Mouse (Mus musculus) left cerebral cortex, adult 11 months (tissue): Measurements from ENCODE around the gene Sumo1.

Experiments used
- DNase-seq: peaks from one replicate; pipeline ENCODE4 v3.0.0; 2022; ENCODE audit warnings: low spot score

Gene Sumo1

GRCm38 (mm10) chr1:59593622-59594035 is 77.0 kb downstream of the Sumo1 start:
- DNase-seq, result no peak

DNA sequence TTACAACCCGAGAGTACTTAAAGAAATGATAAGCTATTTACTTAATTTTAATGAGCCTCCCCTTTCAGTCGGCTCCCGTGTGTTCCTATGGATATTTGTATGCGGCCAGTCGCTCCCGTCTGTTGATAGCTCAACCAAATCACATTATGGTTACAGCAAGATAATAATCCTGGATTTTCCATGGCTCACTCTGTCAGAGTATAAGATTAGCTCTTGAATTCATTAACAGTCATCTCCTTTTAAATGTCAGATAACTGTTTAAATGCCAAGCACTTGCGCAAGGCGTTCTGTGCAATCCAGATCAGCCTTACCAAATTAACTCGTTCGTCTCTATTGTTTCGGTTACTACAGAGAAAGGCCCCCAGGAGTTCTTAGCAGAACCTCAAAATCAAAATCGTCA is 77.8 kb downstream of the Sumo1 start:
- no peak for DNase-seq

DNA sequence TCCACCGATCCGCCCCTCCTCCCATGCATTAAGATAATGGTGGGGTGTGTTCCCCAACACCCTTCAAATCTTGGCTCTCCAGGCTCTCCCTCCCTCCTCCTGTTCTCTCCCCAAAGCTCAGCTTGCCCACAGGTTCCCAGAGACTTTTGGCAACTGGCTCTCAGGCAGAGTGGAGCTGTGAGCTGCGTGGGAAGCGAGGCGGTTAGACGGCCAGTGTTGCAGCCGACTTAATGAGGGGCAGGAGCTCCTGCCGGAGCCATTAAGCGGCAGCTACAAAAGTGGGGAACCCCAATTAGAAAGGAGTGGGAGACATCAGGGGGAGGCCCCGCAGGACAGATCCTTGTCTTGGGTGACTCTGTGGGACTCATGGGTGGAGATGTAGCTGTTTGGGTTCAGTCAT is 78.3 kb downstream of the Sumo1 start:
- DNase-seq, result peak; percentile 9

GRCm38 (mm10) chr1:59589271-59589670 is 81.4 kb downstream of the Sumo1 start:
- DNase-seq, result no peak

GRCm38 (mm10) chr1:59584656-59585410 is 85.8 kb downstream of the Sumo1 start:
- DNase-seq, result no peak

- no peak for DNase-seq
Measured at GRCm38 (mm10) chr1:59580880-59581279, 89.8 kb downstream of the Sumo1 start.

- DNase-seq, result no peak
Measured at GRCm38 (mm10) chr1:59580131-59580751, 90.4 kb downstream of the Sumo1 start.

GRCm38 (mm10) chr1:59579327-59579726 is 91.3 kb downstream of the Sumo1 start:
- DNase-seq, result no peak

GRCm38 (mm10) chr1:59578770-59579169 is 91.9 kb downstream of the Sumo1 start:
- no peak for DNase-seq

DNA sequence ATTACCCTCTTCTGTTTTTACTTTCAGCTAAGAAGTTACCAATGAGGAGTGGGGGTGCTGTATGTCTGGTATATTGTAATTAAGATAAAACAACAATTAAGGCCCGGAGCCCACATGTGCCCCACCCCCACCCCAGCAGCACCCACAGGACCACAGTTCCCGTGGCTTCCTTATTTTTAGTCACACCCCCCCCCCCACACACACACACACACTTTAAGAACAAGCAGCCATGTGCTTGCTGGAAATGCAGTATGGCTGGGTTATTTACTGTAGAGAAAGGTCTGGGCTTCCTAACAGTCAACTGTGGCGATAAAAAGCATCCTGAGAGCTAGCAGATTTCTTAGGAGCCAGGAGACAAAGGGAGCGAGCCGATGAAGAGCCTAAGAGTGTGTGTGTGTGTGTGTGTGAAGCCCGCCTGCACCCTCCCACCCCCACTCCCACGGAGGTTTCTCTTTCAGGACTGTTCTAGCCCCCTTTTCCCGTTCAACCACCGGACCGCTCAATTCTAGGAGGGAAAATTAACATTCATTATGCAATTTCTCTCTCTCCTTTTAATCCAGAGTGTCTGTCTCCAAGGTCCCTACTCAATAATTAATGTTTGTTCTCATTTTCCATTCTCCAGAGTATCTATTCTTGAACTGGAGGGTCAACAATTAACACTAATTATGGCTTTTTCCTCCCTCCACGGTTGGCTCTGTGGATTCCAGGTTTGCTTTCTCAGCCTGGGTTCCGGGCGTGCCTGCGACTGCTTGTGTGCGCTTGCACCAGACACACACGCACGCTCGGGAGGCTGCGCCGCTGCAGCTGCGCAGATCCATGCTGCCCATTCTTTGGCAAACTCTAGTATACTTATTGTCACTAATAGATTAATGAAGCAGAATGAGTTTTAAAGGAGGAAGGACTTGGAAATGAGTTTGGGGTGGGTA is 96.1 kb downstream of the Sumo1 start:
- peak; percentile 9 for DNase-seq

DNA sequence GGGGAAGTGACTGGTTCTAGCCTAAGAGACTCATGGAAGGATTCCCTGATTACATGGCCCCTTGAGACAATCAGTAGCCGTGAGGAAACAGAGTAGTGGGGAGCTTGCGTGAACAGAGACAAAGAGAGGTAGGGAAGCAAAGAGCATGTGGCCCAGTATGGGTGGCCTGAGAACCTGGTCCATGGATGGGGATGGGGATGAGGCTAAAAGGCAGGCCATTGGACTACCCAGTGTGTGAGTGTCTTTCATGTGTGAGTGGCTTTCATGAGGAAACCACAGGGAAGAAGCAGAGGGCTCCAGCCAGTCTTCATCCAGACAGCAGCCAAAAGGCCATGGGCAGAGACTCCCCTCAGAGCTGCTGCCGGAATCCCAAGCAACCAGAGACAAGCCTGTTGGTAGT is 96.8 kb downstream of the Sumo1 start:
- DNase-seq, result no peak

- no peak for DNase-seq
Measured at GRCm38 (mm10) chr1:59571502-59571901, 99.1 kb downstream of the Sumo1 start.

DNA sequence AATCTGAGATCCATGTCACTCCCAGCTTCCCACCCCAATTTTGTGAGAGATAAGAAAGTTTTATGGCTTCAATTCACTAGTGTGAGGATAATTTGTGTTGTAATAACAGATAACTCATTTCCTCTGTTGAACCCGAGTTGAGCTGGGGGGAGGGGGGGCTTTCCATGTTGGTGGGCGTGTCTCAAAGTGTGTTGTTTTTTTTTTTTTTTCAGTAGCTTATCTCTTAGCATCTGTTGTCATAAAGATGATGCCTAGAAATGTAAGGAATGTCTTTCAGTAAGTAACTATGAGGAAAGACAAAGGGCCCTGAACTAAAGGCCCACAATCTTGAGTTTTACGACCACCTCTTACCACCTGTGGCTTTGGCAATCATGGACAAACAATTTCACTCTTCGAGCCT is 99.9 kb downstream of the Sumo1 start:
- no peak for DNase-seq

- no peak for DNase-seq
Measured at GRCm38 (mm10) chr1:59569301-59569700, 101.3 kb downstream of the Sumo1 start.

DNA sequence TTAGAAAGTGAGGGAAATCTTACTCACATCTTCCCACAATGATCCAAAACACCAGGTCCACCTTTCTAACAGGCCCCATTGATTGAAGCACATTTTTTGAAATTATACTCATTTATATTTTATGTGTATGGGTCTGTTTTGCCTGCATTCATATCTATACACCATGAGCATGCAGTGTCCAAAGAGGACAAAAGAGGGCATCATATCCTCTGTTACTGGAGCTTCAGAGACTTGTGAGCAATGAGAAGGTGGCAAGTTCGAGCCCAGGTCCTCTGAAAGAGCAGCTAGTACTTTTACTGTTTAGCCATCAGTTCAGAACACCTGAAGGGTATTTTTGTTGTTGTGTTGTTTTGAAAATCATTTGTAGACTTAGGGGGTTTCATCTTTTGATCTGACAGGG is 102.4 kb downstream of the Sumo1 start:
- DNase-seq, result no peak

DNA sequence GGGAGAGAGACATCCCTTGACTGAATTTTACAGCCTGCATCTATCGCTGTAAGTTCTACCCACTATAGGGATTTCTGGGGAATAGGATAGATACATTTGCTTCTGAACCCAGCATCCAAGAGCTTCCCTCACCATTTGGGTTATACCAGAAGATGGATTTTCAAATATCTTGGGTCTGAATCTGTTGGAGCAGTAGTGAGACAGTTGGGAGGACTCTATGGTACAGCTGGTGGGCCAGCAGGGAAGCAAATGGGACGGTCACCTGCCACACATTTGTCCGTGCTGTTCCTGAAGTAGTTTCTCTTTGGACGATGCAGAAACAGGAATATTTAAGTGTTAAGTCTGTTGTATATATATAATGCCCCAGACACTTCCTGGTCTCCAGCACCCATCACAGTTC is 103.1 kb downstream of the Sumo1 start:
- DNase-seq, result no peak

DNA sequence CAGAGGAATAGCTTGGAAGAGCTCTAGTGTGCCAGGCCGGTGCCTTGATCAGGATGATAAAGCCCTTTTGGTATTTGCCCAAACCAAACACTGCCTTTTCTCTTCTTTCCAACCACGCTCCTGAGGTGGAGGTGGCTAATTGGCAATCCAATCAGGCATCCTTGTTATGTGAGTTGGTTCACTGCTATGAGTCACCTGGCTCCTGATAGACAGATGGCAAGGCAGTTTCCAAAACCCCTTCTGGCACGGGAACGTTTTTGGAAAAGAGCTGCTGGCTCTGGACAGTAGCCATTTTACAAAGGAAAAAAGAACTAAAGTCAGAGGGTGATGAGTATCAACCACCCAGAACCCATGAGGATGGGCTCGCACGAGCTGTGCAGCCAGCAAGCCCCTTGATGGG is 103.7 kb downstream of the Sumo1 start:
- peak; percentile 6 for DNase-seq

DNA sequence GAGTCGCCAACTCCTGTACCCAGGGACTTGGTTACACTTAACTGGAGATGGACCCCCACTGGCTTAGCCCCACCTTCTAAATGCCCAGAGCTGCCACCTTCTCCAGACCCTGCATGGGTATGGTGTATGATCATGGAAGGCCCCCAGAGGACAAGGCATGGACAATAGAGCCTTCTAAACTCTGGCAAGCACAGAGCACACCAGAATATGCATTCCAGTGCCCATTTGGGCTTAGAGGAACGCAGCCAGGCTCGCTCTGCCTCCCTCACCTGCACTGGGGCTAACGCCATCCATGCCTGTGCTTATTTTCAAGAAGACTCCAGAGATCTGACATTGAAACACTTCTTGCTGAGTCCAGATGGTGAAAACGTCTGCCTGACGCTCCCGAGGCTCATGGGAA is 104.4 kb downstream of the Sumo1 start:
- DNase-seq, result no peak

GRCm38 (mm10) chr1:59565804-59566203 is 104.8 kb downstream of the Sumo1 start:
- no peak for DNase-seq

DNA sequence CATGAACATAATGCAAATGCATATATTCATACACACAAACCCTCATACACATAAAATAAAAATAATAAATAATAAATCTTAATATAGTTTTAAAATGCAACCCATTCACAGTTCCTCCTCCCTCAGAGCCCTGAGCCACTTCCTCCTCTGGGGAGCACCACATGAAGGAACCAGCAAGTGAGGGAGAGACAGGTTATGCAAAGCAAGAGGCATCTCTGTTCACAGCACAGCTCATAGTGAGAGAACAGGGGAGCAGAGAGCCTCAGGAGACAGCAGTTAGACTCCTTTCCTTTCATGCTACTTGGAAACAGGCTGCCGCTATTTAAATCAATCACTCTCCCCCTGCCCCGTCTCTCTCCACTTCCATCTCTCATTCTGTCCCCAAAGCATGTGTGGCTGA is 107.1 kb downstream of the Sumo1 start:
- no peak for DNase-seq

DNA sequence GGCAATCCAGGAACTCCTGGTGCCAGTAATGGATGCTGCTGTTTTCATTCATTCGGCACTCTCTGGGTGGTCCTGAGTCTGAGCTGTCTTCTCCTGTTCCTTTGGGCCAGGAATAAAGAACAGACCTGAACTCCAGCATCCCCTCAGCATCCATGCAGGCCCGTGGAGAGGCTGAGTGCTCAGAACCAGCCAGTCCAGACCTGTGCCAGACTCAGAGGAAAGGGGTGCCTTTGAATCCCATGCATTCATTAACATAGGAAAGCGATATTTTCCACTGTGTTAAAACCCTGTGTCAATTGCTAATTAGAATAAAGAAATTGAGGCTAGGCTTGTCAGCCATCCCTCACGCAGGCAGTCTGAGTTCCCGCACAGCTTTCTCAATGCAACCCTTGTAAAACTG is 116.9 kb downstream of the Sumo1 start:
- DNase-seq, result no peak

GRCm38 (mm10) chr1:59550996-59551395 is 119.6 kb downstream of the Sumo1 start:
- no peak for DNase-seq

- DNase-seq, result no peak
Measured at GRCm38 (mm10) chr1:59550227-59550626, 120.4 kb downstream of the Sumo1 start.
